Mouse (Mus musculus) layer of hippocampus, adult 8-10 months (tissue): Measurements from ENCODE around the gene Aspa. TPM values are rescaled to one million over a fixed set of nuclear protein-coding genes. Genes with fewer than 3 reads are reported as not detected.
"Not testable (repeated sequence)": the region's sequence is repeated elsewhere in the genome, so short reads cannot be mapped to it uniquely, and the experiment has no call there.

Experiments
- DNase-seq, 2 experiments: peaks; one replicate each; pipeline ENCODE4 v3.0.0; 2022; ENCODE audit warnings: low spot score in 2 of 2
- total RNA-seq, 4 experiments: library from RNA; stranded (reverse); gene quantifications; 2 replicates each; pipeline ENCODE4 v1.2.4; 2022

Aspa gene
- 10 to 100 TPM; 15.1 to 20.2 (median 18.3) TPM for total RNA-seq

- no peak for DNase-seq
Measured at GRCm38 (mm10) chr11:73329442-73329841, at the start of gene Aspa, which contains the start of the genes Gm49340 and Spata22. Gene Aspa (minus strand): TSS chr11:73329596. Gene Gm49340 (plus strand): TSS chr11:73329741. Gene Spata22 (plus strand): TSS chr11:73329741.

- no peak for DNase-seq
Measured at GRCm38 (mm10) chr11:73370946-73371345, 41.5 kb upstream of the Aspa start, which contains the start of gene Olfr376. Gene Olfr376 (plus strand): TSS chr11:73371246.

- no peak for DNase-seq
Measured at GRCm38 (mm10) chr11:73350483-73350882, 21.1 kb upstream of the Aspa start, which contains the start of gene Olfr20. Gene Olfr20 (plus strand): TSS chr11:73350783.

- no peak for DNase-seq
Measured at GRCm38 (mm10) chr11:73336919-73337318, 7.5 kb upstream of the Aspa start.

GRCm38 (mm10) chr11:73333357-73333756 lies 4.0 kb upstream of the Aspa start:
- no peak for DNase-seq

- no peak for DNase-seq
Measured at GRCm38 (mm10) chr11:73327361-73327760, 2.0 kb downstream of the Aspa start.

- no peak for DNase-seq
Measured at GRCm38 (mm10) chr11:73326485-73326886, 2.9 kb downstream of the Aspa start.

- no peak for DNase-seq
Measured at GRCm38 (mm10) chr11:73323906-73324830, 5.2 kb downstream of the Aspa start.

GRCm38 (mm10) chr11:73321064-73321463 lies 8.3 kb downstream of the Aspa start:
- not testable (repeated sequence) for DNase-seq

GRCm38 (mm10) chr11:73318581-73318980 lies 10.8 kb downstream of the Aspa start:
- not testable (repeated sequence) for DNase-seq

- no peak for DNase-seq
Measured at GRCm38 (mm10) chr11:73315961-73316360, 13.4 kb downstream of the Aspa start.

GRCm38 (mm10) chr11:73303123-73303522 lies 26.3 kb downstream of the Aspa start:
- DNase-seq = no peak

GRCm38 (mm10) chr11:73289621-73290020 lies 39.8 kb downstream of the Aspa start:
- no peak for DNase-seq

GRCm38 (mm10) chr11:73284351-73284750 lies 45.0 kb downstream of the Aspa start:
- peak in 1 of 2 experiments; percentile 50 for DNase-seq

- no peak for DNase-seq
Measured at GRCm38 (mm10) chr11:73283926-73284325, 45.5 kb downstream of the Aspa start.

GRCm38 (mm10) chr11:73283369-73283768 lies 46.0 kb downstream of the Aspa start:
- DNase-seq = peak in 1 of 2 experiments; percentile 19

GRCm38 (mm10) chr11:73281528-73282027 lies 47.8 kb downstream of the Aspa start:
- DNase-seq = peak; percentile 74 to 77

- no peak for DNase-seq
Measured at GRCm38 (mm10) chr11:73280710-73281109, 48.7 kb downstream of the Aspa start.

GRCm38 (mm10) chr11:73274821-73275220 lies 54.6 kb downstream of the Aspa start:
- no peak for DNase-seq

- DNase-seq = no peak
Measured at GRCm38 (mm10) chr11:73267267-73267666, 62.1 kb downstream of the Aspa start, which contains the start of gene Trpv3. Gene Trpv3 (plus strand): TSS chr11:73267388.

GRCm38 (mm10) chr11:73261385-73261784 lies 68.0 kb downstream of the Aspa start:
- no peak for DNase-seq

GRCm38 (mm10) chr11:73260457-73260856 lies 68.9 kb downstream of the Aspa start:
- DNase-seq = no peak
